Mouse (Mus musculus) MEL (cell line): ENCODE data around the gene Asgr2. TPM values are rescaled to one million over a fixed set of nuclear protein-coding genes. Genes with fewer than 3 reads are reported as not detected.
"Not testable (repeated sequence)": the region's sequence is repeated elsewhere in the genome, so short reads cannot be mapped to it uniquely, and the experiment has no call there.

Experiments used
- DNase-seq: peaks from one replicate; pipeline ENCODE4 v3.0.0; 2011; ENCODE audit warnings: low read depth, low spot score
- H3K27ac ChIP-seq: 2 replicates; pipeline ENCODE4 v1.5.1; 2012; ENCODE audit warnings: low read depth, mild to moderate bottlenecking, control low read depth, low read length, moderate library complexity; ENCODE audit not compliant: control insufficient read depth
- H3K27me3 ChIP-seq, 2 experiments: fragments of 150-350 bp in 1 of 2; sonication (generic) in 1 of 2; 2 replicates each; pipeline ENCODE4 v1.6.1; 2012; ENCODE audit warnings: low read length in 2 of 2, mild to moderate bottlenecking in 2 of 2, improper control_type of control experiment in 1 of 2, moderate library complexity in 1 of 2; ENCODE audit not compliant: insufficient read depth in 2 of 2, control insufficient read depth in 1 of 2
- H3K36me3 ChIP-seq, 2 experiments: 2 replicates each; pipeline ENCODE4 v1.6.1; 2012 to 2014; ENCODE audit warnings: low read length in 2 of 2, improper control_type of control experiment in 1 of 2, inconsistent platforms in 1 of 2, mild to moderate bottlenecking in 1 of 2; ENCODE audit not compliant: insufficient read depth in 2 of 2, control insufficient read depth in 1 of 2
- H3K4me1 ChIP-seq, 2 experiments: fragments of 150-350 bp in 1 of 2; sonication (generic) in 1 of 2; 2 replicates each; pipeline ENCODE4 v1.6.1; 2012; ENCODE audit warnings: low read length in 2 of 2, improper control_type of control experiment in 1 of 2, mild to moderate bottlenecking in 1 of 2; ENCODE audit not compliant: insufficient read depth in 2 of 2, control insufficient read depth in 1 of 2
- H3K4me3 ChIP-seq, 2 experiments: fragments of 150-350 bp in 1 of 2; sonication (generic) in 1 of 2; 2 replicates each; pipeline ENCODE4 v1.5.1; 2012; ENCODE audit warnings: low read depth in 2 of 2, low read length in 2 of 2, mild to moderate bottlenecking in 2 of 2, moderate library complexity in 2 of 2, control low read depth in 1 of 2, improper control_type of control experiment in 1 of 2; ENCODE audit not compliant: control insufficient read depth in 1 of 2, insufficient read depth in 1 of 2
- H3K79me2 ChIP-seq: 2 replicates; pipeline ENCODE4 v1.6.1; 2012; ENCODE audit warnings: mild to moderate bottlenecking, low read length, moderate library complexity; ENCODE audit not compliant: control insufficient read depth, poor library complexity, insufficient read depth
- H3K9ac ChIP-seq: 2 replicates; pipeline ENCODE4 v1.6.1; 2012; ENCODE audit warnings: low read depth, mild to moderate bottlenecking, control low read depth, low read length, moderate library complexity; ENCODE audit not compliant: control insufficient read depth, poor library complexity, severe bottlenecking
- H3K9me3 ChIP-seq: fragments of 150-350 bp; sonication (generic); replicated peaks from 2 replicates; pipeline ENCODE4 v1.6.1; 2012; ENCODE audit warnings: mild to moderate bottlenecking, low read length, improper control_type of control experiment, moderate library complexity; ENCODE audit not compliant: insufficient read depth
- BHLHE40 ChIP-seq: IDR thresholded peaks from 2 replicates; pipeline ENCODE4 v1.6.1; 2012; ENCODE audit warnings: low read depth, mild to moderate bottlenecking, inconsistent platforms, low read length, improper control_type of control experiment, borderline replicate concordance
- CHD1 ChIP-seq: IDR thresholded peaks from 2 replicates; pipeline ENCODE4 v1.6.1; 2012; ENCODE audit warnings: low read depth, mild to moderate bottlenecking, inconsistent platforms, low read length, improper control_type of control experiment
- CTCF ChIP-seq, 3 experiments: IDR thresholded peaks in 2 of 3; conservative IDR thresholded peaks in 1 of 3; 2 replicates each; pipeline ENCODE4 v1.5.1; 2011 to 2012; ENCODE audit warnings: low read length in 3 of 3, low read depth in 2 of 3, mild to moderate bottlenecking in 2 of 3, improper control_type of control experiment in 1 of 3, inconsistent platforms in 1 of 3, mixed read lengths in 1 of 3, moderate library complexity in 1 of 3; ENCODE audit not compliant: control insufficient read depth in 1 of 3, insufficient read depth in 1 of 3, poor library complexity in 1 of 3, severe bottlenecking in 1 of 3
- EP300 ChIP-seq, 2 experiments: IDR thresholded peaks; 2 replicates each; pipeline ENCODE4 v1.6.1; 2011; ENCODE audit warnings: improper control_type of control experiment in 2 of 2, low read length in 2 of 2, low read depth in 1 of 2, mild to moderate bottlenecking in 1 of 2
- GATA1 ChIP-seq: IDR thresholded peaks from 2 replicates; pipeline ENCODE4 v1.6.1; 2011; ENCODE audit warnings: low read depth, low read length, improper control_type of control experiment
- KAT2A ChIP-seq: conservative IDR thresholded peaks from 2 replicates; pipeline ENCODE4 v1.6.1; 2012; ENCODE audit warnings: low read depth, low read length, improper control_type of control experiment, inconsistent platforms
- MAFK ChIP-seq: IDR thresholded peaks from 2 replicates; pipeline ENCODE4 v1.6.1; 2011; ENCODE audit warnings: low read depth, mild to moderate bottlenecking, low read length, improper control_type of control experiment, borderline replicate concordance
- MAZ ChIP-seq: IDR thresholded peaks from 2 replicates; pipeline ENCODE4 v1.6.1; 2012; ENCODE audit warnings: low read depth, mild to moderate bottlenecking, inconsistent platforms, low read length, improper control_type of control experiment
- MEF2A ChIP-seq: IDR thresholded peaks from 2 replicates; pipeline ENCODE4 v1.6.1; 2014; ENCODE audit warnings: low read depth, mild to moderate bottlenecking, inconsistent platforms, low read length, improper control_type of control experiment; ENCODE audit not compliant: poor library complexity, insufficient replicate concordance, severe bottlenecking; ENCODE audit errors: extremely low read depth
- MXI1 ChIP-seq: IDR thresholded peaks from 2 replicates; pipeline ENCODE4 v1.6.1; 2011; ENCODE audit warnings: mild to moderate bottlenecking, low read depth, low read length, improper control_type of control experiment
- MYC ChIP-seq: IDR thresholded peaks from 2 replicates; pipeline ENCODE4 v1.6.1; 2011; ENCODE audit warnings: low read depth, mild to moderate bottlenecking, low read length, improper control_type of control experiment, moderate library complexity
- NELFE ChIP-seq: IDR thresholded peaks from 2 replicates; pipeline ENCODE4 v1.6.1; 2011; ENCODE audit warnings: low read depth, low read length, improper control_type of control experiment
- NRF1 ChIP-seq: IDR thresholded peaks from 2 replicates; pipeline ENCODE4 v1.6.1; 2014; ENCODE audit warnings: low read depth, mild to moderate bottlenecking, inconsistent platforms, low read length, improper control_type of control experiment, moderate library complexity; ENCODE audit not compliant: poor library complexity, insufficient read depth, severe bottlenecking
- POLR2A ChIP-seq, 2 experiments: IDR thresholded peaks; 2 replicates each; pipeline ENCODE4 v1.6.1; 2011 to 2012; ENCODE audit warnings: low read length in 2 of 2, mild to moderate bottlenecking in 2 of 2, control low read depth in 1 of 2, improper control_type of control experiment in 1 of 2, low read depth in 1 of 2, moderate library complexity in 1 of 2; ENCODE audit not compliant: control insufficient read depth in 1 of 2, insufficient read depth in 1 of 2, poor library complexity in 1 of 2
- POLR2AphosphoS5 ChIP-seq: IDR thresholded peaks from 2 replicates; pipeline ENCODE4 v1.6.1; 2012; ENCODE audit warnings: low read depth, borderline replicate concordance, mild to moderate bottlenecking, inconsistent platforms, low read length, moderate library complexity, mixed read lengths
- RCOR1 ChIP-seq: IDR thresholded peaks from 2 replicates; pipeline ENCODE4 v1.6.1; 2012; ENCODE audit warnings: low read depth, mild to moderate bottlenecking, inconsistent platforms, low read length, improper control_type of control experiment
- SIN3A ChIP-seq: IDR thresholded peaks from 2 replicates; pipeline ENCODE4 v1.6.1; 2012; ENCODE audit warnings: low read length, improper control_type of control experiment, inconsistent platforms
- SMC3 ChIP-seq: IDR thresholded peaks from 2 replicates; pipeline ENCODE4 v1.6.1; 2011; ENCODE audit warnings: low read depth, low read length, improper control_type of control experiment
- UBTF ChIP-seq: IDR thresholded peaks from 2 replicates; pipeline ENCODE4 v1.6.1; 2012; ENCODE audit warnings: low read depth, mild to moderate bottlenecking, inconsistent platforms, low read length, improper control_type of control experiment, moderate library complexity, borderline replicate concordance; ENCODE audit not compliant: insufficient read depth
- USF2 ChIP-seq, 2 experiments: IDR thresholded peaks; 2 replicates each; pipeline ENCODE4 v1.6.1; 2011 to 2012; ENCODE audit warnings: improper control_type of control experiment in 2 of 2, low read length in 2 of 2, borderline replicate concordance in 1 of 2, inconsistent platforms in 1 of 2, low read depth in 1 of 2, mild to moderate bottlenecking in 1 of 2; ENCODE audit not compliant: insufficient read depth in 1 of 2
- ZC3H11A ChIP-seq: IDR thresholded peaks from 2 replicates; pipeline ENCODE4 v1.6.1; 2012; ENCODE audit warnings: low read depth, mild to moderate bottlenecking, inconsistent platforms, low read length, improper control_type of control experiment
- ZNF384 ChIP-seq: IDR thresholded peaks from 2 replicates; pipeline ENCODE4 v1.6.1; 2012; ENCODE audit warnings: low read depth, mild to moderate bottlenecking, inconsistent platforms, low read length, improper control_type of control experiment
- polyA plus RNA-seq, 2 experiments: library from polyadenylated mRNA; stranded (reverse) in 1 of 2; unstranded in 1 of 2; fragments of >175 nt in 1 of 2; fragments of >200 nt in 1 of 2; gene quantifications; 2 replicates each; pipeline versions ENCODE4 v1.2.1 to v1.2.4; 2012; ENCODE audit warnings: low replicate concordance in 2 of 2, low read depth in 1 of 2; ENCODE audit not compliant: insufficient read length in 2 of 2, insufficient read depth in 1 of 2, missing spikeins in 1 of 2
- total RNA-seq: library from RNA; depleted of rRNA; stranded (reverse); fragments of 300-350 nt; gene quantifications from 2 replicates; pipeline ENCODE4 v1.2.3, GENCODE M21; 2012

Gene Asgr2
- total and polyA plus RNA-seq, 3 experiments, result not detected

- Histone ChIP-seq H3K27me3 (no peaks in the 10 kb centered on the region), H3K36me3 (no peaks in the 10 kb centered on the region), H3K4me1 (no peaks in the 10 kb centered on the region; a peak in 1 of 4 replicates), H3K79me2 (no peaks in the 10 kb centered on the region), H3K27ac (no peak overlapping the region), H3K9ac (no peak overlapping the region), H3K4me3 (no peak overlapping the region), H3K9me3 (no peaks in the 10 kb centered on the region)
- DNase-seq, result no peak
- TF ChIP-seq USF2 (IDR thresholded peaks at IDR 0.05; ENCODE audit: borderline replicate concordance in 1 of 2, insufficient read depth in 1 of 2, low read depth in 1 of 2, low read length in 2 of 2) (no peak), POLR2A (IDR thresholded peaks at IDR 0.05; ENCODE audit: control insufficient read depth in 1 of 2, insufficient read depth in 1 of 2, low read depth in 1 of 2, low read length in 2 of 2, poor library complexity in 1 of 2) (no peak), KAT2A (no peak), MAFK (no peak), UBTF (no peak), CTCF (IDR thresholded peaks at IDR 0.05 in 2 of 3, conservative IDR thresholded peaks at IDR 0.05 in 1 of 3; ENCODE audit: control insufficient read depth in 1 of 3, insufficient read depth in 1 of 3, low read depth in 2 of 3, low read length in 3 of 3, poor library complexity in 1 of 3, severe bottlenecking in 1 of 3) (no peak), NELFE (no peak), NRF1 (no peak), CHD1 (no peak), ZC3H11A (no peak), MYC (no peak), BHLHE40 (no peak), SIN3A (no peak), GATA1 (no peak), MAZ (no peak), MXI1 (no peak), RCOR1 (no peak)
Observed at GRCm38 (mm10) chr11:70068245-70068644, 24.2 kb upstream of the Asgr2 start.

DNA sequence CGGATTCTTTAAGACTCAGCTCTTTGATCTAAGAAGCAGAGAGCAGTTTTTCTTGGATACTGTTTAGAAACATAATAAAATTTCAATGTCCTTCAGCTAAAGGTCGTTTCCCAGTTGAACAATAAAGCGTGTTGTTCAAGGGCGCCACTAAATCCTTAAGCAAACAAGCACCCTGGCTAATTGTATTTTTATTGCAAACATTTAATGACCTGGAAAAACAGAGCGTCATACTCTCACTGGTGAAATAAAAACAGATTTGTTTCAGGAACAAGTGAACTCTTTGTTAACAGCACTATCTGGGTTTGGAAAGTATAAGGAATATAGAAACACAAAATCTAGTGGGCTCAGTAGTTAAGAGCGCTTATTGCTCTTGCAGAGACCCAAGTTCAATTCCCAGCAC lies 22.4 kb upstream of the Asgr2 start:
- no peaks in the 10 kb centered on the region for H3K79me2 ChIP-seq
- no peak overlapping the region for H3K4me3 ChIP-seq
- no peaks in the 10 kb centered on the region for H3K9me3 ChIP-seq
- no peaks in the 10 kb centered on the region for H3K27me3 ChIP-seq
- H3K27ac ChIP-seq, result no peak overlapping the region
- no peak overlapping the region for H3K9ac ChIP-seq
- no peak for DNase-seq
- H3K4me1 ChIP-seq, result peaks cover 3 to 4% of the 10 kb centered on the region in 2 experiments
- peaks cover 0 to 2% of the 10 kb centered on the region in 2 experiments; a peak in 2 of 4 replicates for H3K36me3 ChIP-seq
- TF ChIP-seq MEF2A (no peak), NELFE (no peak), MYC (no peak), POLR2AphosphoS5 (no peak), BHLHE40 (no peak), EP300 (IDR thresholded peaks at IDR 0.05; ENCODE audit: low read depth in 1 of 2, low read length in 2 of 2) (no peak), CTCF (IDR thresholded peaks at IDR 0.05 in 2 of 3, conservative IDR thresholded peaks at IDR 0.05 in 1 of 3; ENCODE audit: control insufficient read depth in 1 of 3, insufficient read depth in 1 of 3, low read depth in 2 of 3, low read length in 3 of 3, poor library complexity in 1 of 3, severe bottlenecking in 1 of 3) (no peak), SMC3 (no peak), ZNF384 (no peak), MXI1 (no peak)
- TF ChIP-seq, all 39 proteins: peak for 0

- DNase-seq, H3K27ac ChIP-seq, H3K9me3 ChIP-seq, H3K36me3 ChIP-seq, H3K4me1 ChIP-seq, H3K9ac ChIP-seq, H3K27me3 ChIP-seq, H3K79me2 ChIP-seq, H3K4me3 ChIP-seq: not testable (repeated sequence)
Observed at GRCm38 (mm10) chr11:70070603-70071002, 21.8 kb upstream of the Asgr2 start.
